10 mouse cellular contexts compared by ENCODE assay signal in the genomic region with DNA sequence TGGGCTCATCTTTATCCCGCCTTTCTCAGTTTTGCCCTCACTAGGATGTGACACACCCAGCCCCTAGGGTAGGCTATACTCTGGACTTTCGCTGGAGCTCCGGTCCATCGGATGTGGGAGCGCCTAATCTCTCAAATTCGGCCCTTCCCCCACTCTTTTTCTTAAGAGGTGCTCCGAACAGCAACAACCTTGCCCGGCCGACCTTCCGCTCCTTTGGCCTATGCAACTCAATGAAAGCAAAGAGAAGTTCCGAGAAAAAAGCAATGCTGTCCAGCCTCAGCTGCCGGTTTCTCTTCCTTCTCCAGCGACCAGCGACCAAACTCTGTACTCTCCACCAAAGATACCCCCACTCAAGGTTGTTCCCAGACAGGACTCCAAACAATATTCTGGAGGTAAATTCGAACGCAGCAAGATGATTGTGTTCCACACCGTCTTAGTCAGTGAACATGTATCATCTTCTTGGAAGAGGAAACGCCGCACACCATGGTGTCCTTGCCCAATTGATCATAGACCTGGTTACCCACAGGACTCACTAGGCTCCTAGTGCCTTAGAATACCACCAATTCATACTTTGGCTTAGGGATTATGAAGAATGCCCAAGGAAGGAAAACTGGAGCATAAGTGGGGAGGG.
DNase-seq lines count a peak whose midpoint lies in the region; ATAC-seq and TF ChIP-seq lines count a peak whose summit lies in the region.
"Had no signal": no experiment of that assay in that cellular context is flagged by ENCODE, and none has a peak within 500 bp of the region (broad histone marks: within the 10 kb centered on the region; RNA-seq: fewer than 3 reads in every experiment).

No protein-coding gene starts in this region.

- H3K4me1 ChIP-seq in heart, embryonic 10.5 days = peaks cover 4% of the 10 kb centered on the region; the same call in 1 of the 2 replicates
- peaks cover 7% of the 10 kb centered on the region; the same call in 1 of the 2 replicates for H3K4me1 ChIP-seq in hindbrain, postnatal 0 days (ENCODE audit: insufficient read depth, low read length)
- H3K4me1 ChIP-seq in neural tube, embryonic 11.5 days (ENCODE audit: control insufficient read depth, insufficient read depth, low read length) = no peaks in the 10 kb centered on the region
- no peaks in the 10 kb centered on the region for H3K4me1 ChIP-seq in liver, postnatal 0 days (ENCODE audit: insufficient read depth)

- no peak for TF ChIP-seq CTCF in hindbrain, postnatal 0 days (IDR thresholded peaks at IDR 0.05; ENCODE audit: low read depth)
- TF ChIP-seq CTCF in liver, postnatal 0 days (IDR thresholded peaks at IDR 0.05; ENCODE audit: low read depth) = no peak

- H3K9me3 ChIP-seq in heart, embryonic 10.5 days = no peaks in the 10 kb centered on the region
- H3K9me3 ChIP-seq in hindbrain, postnatal 0 days (ENCODE audit: low read length) = no peaks in the 10 kb centered on the region
- H3K9me3 ChIP-seq in neural tube, embryonic 11.5 days (ENCODE audit: control insufficient read depth, low read length) = no peaks in the 10 kb centered on the region
- H3K9me3 ChIP-seq in liver, postnatal 0 days (ENCODE audit: low read length) = no peaks in the 10 kb centered on the region

- H3K9ac ChIP-seq in hindbrain, postnatal 0 days (replicated peaks; ENCODE audit: low read length) = peak overlapping the region; percentile 100
- H3K9ac ChIP-seq in neural tube, embryonic 11.5 days (ENCODE audit: low read length) = peak overlapping the region; percentile 23; the same call in 1 of the 2 replicates
- no peak overlapping the region for H3K9ac ChIP-seq in liver, postnatal 0 days (replicated peaks)
- H3K9ac ChIP-seq: lung, embryonic 14.5 days had no signal

- TF ChIP-seq EP300 in liver, postnatal 0 days (IDR thresholded peaks at IDR 0.05; ENCODE audit: low read depth) = no peak

- intact Hi-C loops in heart, postnatal 25 days (cut with DNase I) = no loop called here

- ATAC-seq in hindbrain, postnatal 0 days = no peak
- peak; percentile 16; the same call in 1 of the 2 replicates for ATAC-seq in neural tube, embryonic 11.5 days (ENCODE audit: insufficient read depth, low FRiP score, low TSS enrichment)
- no peak for ATAC-seq in liver, postnatal 0 days

- DNase-seq in heart, embryonic 10.5 days (ENCODE audit: low spot score) = no peak
- no peak for DNase-seq in heart, postnatal 25 days (ENCODE audit: low spot score)
- peak; percentile 51 for DNase-seq in embryo, embryonic 10.5 days (ENCODE audit: low spot score)
- DNase-seq in hindbrain, postnatal 0 days (ENCODE audit: low spot score) = peak; percentile 56
- DNase-seq in neural tube, embryonic 11.5 days (ENCODE audit: low spot score) = peak; percentile 30
- no peak for DNase-seq in adrenal gland, postnatal 4 days (ENCODE audit: low spot score in 2 of 2)
- DNase-seq in kidney, postnatal 4 days = no peak
- no peak for DNase-seq in liver, postnatal 0 days
- DNase-seq: adrenal gland, adult 8-10 months; lung, embryonic 14.5 days had no signal

- peaks cover 83% of the 10 kb centered on the region for H3K27me3 ChIP-seq in heart, embryonic 10.5 days (ENCODE audit: insufficient read depth, poor library complexity, severe bottlenecking)
- no peaks in the 10 kb centered on the region for H3K27me3 ChIP-seq in hindbrain, postnatal 0 days (ENCODE audit: insufficient read depth, low read length)
- H3K27me3 ChIP-seq in neural tube, embryonic 11.5 days (ENCODE audit: control insufficient read depth, insufficient read depth, low read length) = peaks cover 35% of the 10 kb centered on the region
- peaks cover 64% of the 10 kb centered on the region for H3K27me3 ChIP-seq in liver, postnatal 0 days (ENCODE audit: insufficient read depth, low read length)

- WGBS in heart, embryonic 10.5 days = 4% methylated on average over 19 of the region's 19 CpGs
- WGBS in hindbrain, postnatal 0 days = 14% methylated on average over 19 of the region's 19 CpGs
- WGBS in neural tube, embryonic 11.5 days = 2% methylated on average over 19 of the region's 19 CpGs
- WGBS in liver, postnatal 0 days (ENCODE audit: insufficient replicate concordance) = 4% methylated on average over 19 of the region's 19 CpGs

- no peaks in the 10 kb centered on the region for H3K36me3 ChIP-seq in heart, embryonic 10.5 days
- H3K36me3 ChIP-seq in hindbrain, postnatal 0 days (ENCODE audit: insufficient read depth, low read length) = no peaks in the 10 kb centered on the region
- H3K36me3 ChIP-seq in neural tube, embryonic 11.5 days (ENCODE audit: control insufficient read depth, insufficient read depth, low read length) = no peaks in the 10 kb centered on the region
- no peaks in the 10 kb centered on the region for H3K36me3 ChIP-seq in liver, postnatal 0 days (replicated peaks; ENCODE audit: insufficient read depth, low read length)

- peak overlapping the region; percentile 89 for H3K4me2 ChIP-seq in hindbrain, postnatal 0 days (ENCODE audit: low read depth, low read length)
- H3K4me2 ChIP-seq in neural tube, embryonic 11.5 days (ENCODE audit: low read depth) = peak overlapping the region; percentile 55
- H3K4me2 ChIP-seq in liver, postnatal 0 days (ENCODE audit: low read depth, low read length) = no peak overlapping the region
- H3K4me2 ChIP-seq: lung, embryonic 14.5 days had no signal

- H3K27ac ChIP-seq in heart, embryonic 10.5 days = no peak overlapping the region
- H3K27ac ChIP-seq in hindbrain, postnatal 0 days = peak overlapping the region; percentile 99
- H3K27ac ChIP-seq in neural tube, embryonic 11.5 days (ENCODE audit: low read depth, low read length) = no peak overlapping the region
- H3K27ac ChIP-seq in liver, postnatal 0 days (ENCODE audit: low read depth) = no peak overlapping the region

- H3K4me3 ChIP-seq in heart, embryonic 10.5 days = peak overlapping the region; percentile 31
- H3K4me3 ChIP-seq in hindbrain, postnatal 0 days (ENCODE audit: low read length) = peak overlapping the region; percentile 79
- H3K4me3 ChIP-seq in neural tube, embryonic 11.5 days (ENCODE audit: low read depth, low read length) = peak overlapping the region; percentile 9; the same call in 1 of the 2 replicates
- H3K4me3 ChIP-seq in liver, postnatal 0 days (ENCODE audit: low read depth, low read length) = no peak overlapping the region

Comparison
In these comparisons a context has a peak if more than half of its experiments do, and no peak if none do; other contexts are left out.
1. DNase-seq: peak in embryo, embryonic 10.5 days (single experiment), hindbrain, postnatal 0 days (single experiment) and neural tube, embryonic 11.5 days (single experiment); none in heart, embryonic 10.5 days (single experiment), heart, postnatal 25 days (single experiment), adrenal gland, postnatal 4 days (0 of 2), kidney, postnatal 4 days (0 of 2) and liver, postnatal 0 days (single experiment).